13 mouse cellular contexts compared by ENCODE assay signal in the genomic region with DNA sequence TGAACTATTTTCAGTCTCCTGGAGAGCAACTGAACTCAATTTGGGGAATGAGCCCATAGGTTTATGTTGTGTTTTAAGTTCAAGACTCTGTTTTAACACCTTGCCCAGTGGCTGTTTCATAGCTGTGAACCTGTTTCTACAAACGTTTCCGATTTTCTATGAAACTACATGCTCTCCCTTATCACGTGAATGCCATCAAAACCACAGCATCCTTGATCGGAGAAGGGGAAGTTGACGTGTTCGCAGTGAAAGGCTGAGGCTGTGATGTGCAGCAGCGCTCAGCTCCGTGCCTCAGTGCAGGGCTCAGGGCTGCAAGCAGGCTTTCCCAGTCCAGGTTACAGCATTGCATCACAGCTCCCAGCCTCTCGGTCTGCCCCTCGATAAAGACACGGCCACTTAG. TPM values are rescaled to one million over a fixed set of nuclear protein-coding genes. Genes with fewer than 3 reads are reported as not detected.
A peak's percentile ranks its signal among the peaks of the same experiment; 100 is the strongest.
DNase-seq lines count a peak whose midpoint lies in the region; ATAC-seq lines count a peak whose summit lies in the region.
"Had no signal": no experiment of that assay in that cellular context is flagged by ENCODE, and none has a peak within 500 bp of the region (broad histone marks: within the 10 kb centered on the region; RNA-seq: fewer than 3 reads in every experiment).

No protein-coding gene starts in this region.

- DNase-seq in lung, postnatal 36 days, result peak; percentile 43
- no peak for DNase-seq in lung, postnatal 14 days
- DNase-seq in natural killer cell, adult 2 months (ENCODE audit: low spot score in 2 of 2), result peak; percentile 84
- peak; percentile 67 to 79 for DNase-seq in thymus, postnatal 36 days
- DNase-seq in frontal cortex, postnatal 36 days (ENCODE audit: low spot score in 2 of 2), result no peak
- DNase-seq in embryo, embryonic 9.5 days (ENCODE audit: extremely low spot score), result no peak
- DNase-seq in cerebellum, adult 8-10 months, result no peak
- DNase-seq: cerebellum, adult 11 months; heart, postnatal 10 days; right cerebral cortex, adult 18-20 months had no signal

- peak; percentile 72 for ATAC-seq in common myeloid progenitor, adult 5-6 weeks (replicated peaks; ENCODE audit: low read depth, poor library complexity, severe bottlenecking)
- ATAC-seq: forebrain, embryonic 16.5 days; intestine, embryonic 16.5 days had no signal

RNA-seq across cellular contexts. Expression of a gene that starts 4.4 kb away (rescaled TPM):
- total RNA-seq in common myeloid progenitor, adult 5-6 weeks (2017), result 13.1 and 13.3 TPM in 2 replicates

Comparison
In these comparisons a context has a peak if more than half of its experiments do, and no peak if none do; other contexts are left out.
1. DNase-seq: peak in lung, postnatal 36 days (single experiment), natural killer cell, adult 2 months (2 of 2) and thymus, postnatal 36 days (2 of 2); none in lung, postnatal 14 days (single experiment), frontal cortex, postnatal 36 days (0 of 2), embryo, embryonic 9.5 days (single experiment) and cerebellum, adult 8-10 months (single experiment).